Mouse (Mus musculus): Measurements from ENCODE around the gene Faf1. TPM values are rescaled to one million over a fixed set of nuclear protein-coding genes. Genes with fewer than 3 reads are reported as not detected.

The Faf1 gene
- polyA plus RNA-seq (2015; fragmentation: Nextera tagmentation; extraction: Ambion mirVana): 24.3 and 25.0 TPM in 2 replicates

GRCm38 (mm10) chr4:109676218-109677215 is at the start of gene Faf1:
TSS of gene Faf1 (plus strand) at chr4:109676588.
- under 1% methylated on average over 77 of the region's 107 CpGs for WGBS

GRCm38 (mm10) chr4:109630215-109630614 is 46.2 kb upstream of the Faf1 start:
- Histone ChIP-seq H3K27ac (no peak overlapping the region), H3K4me3 (no peak overlapping the region), H3K4me2 (no peak overlapping the region), H3K9ac (no peak overlapping the region), H3K27me3 (no peaks in the 10 kb centered on the region), H3K4me1 (0 out of 2 replicates have a peak, but pooled peaks cover 3% of the 10 kb centered on the region), H3K36me3 (no peaks in the 10 kb centered on the region), H3K9me3 (no peaks in the 10 kb centered on the region)
- peak; percentile 84; the same call in 1 of the 2 replicates for ATAC-seq (ENCODE audit: borderline replicate concordance, extremely low read depth, low FRiP score, low TSS enrichment)
- 36% methylated on average over 2 of the region's 2 CpGs for WGBS

More at GRCm38 (mm10) chr4:109676218-109677215, at the start of gene Faf1:
- Histone ChIP-seq H3K36me3 (no peaks in the 10 kb centered on the region), H3K4me3 (peak within 1 kb of the TSS; percentile 91), H3K9ac (peak within 1 kb of the TSS; percentile 82), H3K4me1 (peaks cover 4% of the 10 kb centered on the region), H3K4me2 (peak within 1 kb of the TSS; percentile 64), H3K27me3 (no peaks in the 10 kb centered on the region), H3K9me3 (no peaks in the 10 kb centered on the region), H3K27ac (peak within 1 kb of the TSS; percentile 98)
- ATAC-seq (ENCODE audit: borderline replicate concordance, extremely low read depth, low FRiP score, low TSS enrichment): peak; percentile 97

- Histone ChIP-seq H3K9ac (no peak overlapping the region), H3K4me1 (0 out of 2 replicates have a peak, but pooled peaks cover 3% of the 10 kb centered on the region), H3K27ac (no peak overlapping the region), H3K27me3 (no peaks in the 10 kb centered on the region), H3K4me2 (no peak overlapping the region), H3K9me3 (no peaks in the 10 kb centered on the region), H3K36me3 (no peaks in the 10 kb centered on the region), H3K4me3 (no peak overlapping the region)
- no peak for ATAC-seq (ENCODE audit: borderline replicate concordance, extremely low read depth, low FRiP score, low TSS enrichment)
- WGBS: 71% methylated on average over 4 of the region's 4 CpGs
Observed at GRCm38 (mm10) chr4:109631029-109631428, 45.4 kb upstream of the Faf1 start.

- no peak overlapping the region for H3K27ac ChIP-seq
- H3K4me3 ChIP-seq: no peak overlapping the region
- no peaks in the 10 kb centered on the region for H3K36me3 ChIP-seq
- WGBS: 93% methylated on average over 2 of the region's 2 CpGs
- H3K4me2 ChIP-seq: no peak overlapping the region
- H3K9ac ChIP-seq: no peak overlapping the region
- H3K4me1 ChIP-seq: 0 out of 2 replicates have a peak, but pooled peaks cover 1% of the 10 kb centered on the region
- no peak for ATAC-seq (ENCODE audit: borderline replicate concordance, extremely low read depth, low FRiP score, low TSS enrichment)
- H3K9me3 ChIP-seq: no peaks in the 10 kb centered on the region
- no peaks in the 10 kb centered on the region for H3K27me3 ChIP-seq
Observed at GRCm38 (mm10) chr4:109634971-109635370, 41.4 kb upstream of the Faf1 start.

GRCm38 (mm10) chr4:109639356-109639755 is 37.0 kb upstream of the Faf1 start:
- Histone ChIP-seq H3K4me2 (no peak overlapping the region), H3K9ac (no peak overlapping the region), H3K9me3 (no peaks in the 10 kb centered on the region), H3K27me3 (no peaks in the 10 kb centered on the region), H3K27ac (no peak overlapping the region), H3K4me3 (no peak overlapping the region), H3K4me1 (peaks cover 11% of the 10 kb centered on the region; the same call in 1 of the 2 replicates), H3K36me3 (no peaks in the 10 kb centered on the region)
- ATAC-seq (ENCODE audit: borderline replicate concordance, extremely low read depth, low FRiP score, low TSS enrichment): no peak
- WGBS: 80% methylated on average over 9 of the region's 9 CpGs

GRCm38 (mm10) chr4:109640141-109640540 is 36.2 kb upstream of the Faf1 start:
- ATAC-seq (ENCODE audit: borderline replicate concordance, extremely low read depth, low FRiP score, low TSS enrichment): peak; percentile 49; the same call in 1 of the 2 replicates
- H3K27me3 ChIP-seq: no peaks in the 10 kb centered on the region
- H3K27ac ChIP-seq: no peak overlapping the region
- no peak overlapping the region for H3K4me3 ChIP-seq
- no peak overlapping the region for H3K9ac ChIP-seq
- no peak overlapping the region for H3K4me2 ChIP-seq
- 83% methylated on average over 7 of the region's 7 CpGs for WGBS
- peaks cover 11% of the 10 kb centered on the region; the same call in 1 of the 2 replicates for H3K4me1 ChIP-seq
- H3K9me3 ChIP-seq: no peaks in the 10 kb centered on the region
- H3K36me3 ChIP-seq: no peaks in the 10 kb centered on the region

- H3K9ac ChIP-seq: no peak overlapping the region
- no peak overlapping the region for H3K27ac ChIP-seq
- peak; percentile 88 for ATAC-seq (ENCODE audit: borderline replicate concordance, extremely low read depth, low FRiP score, low TSS enrichment)
- H3K9me3 ChIP-seq: no peaks in the 10 kb centered on the region
- no peaks in the 10 kb centered on the region for H3K27me3 ChIP-seq
- H3K4me2 ChIP-seq: no peak overlapping the region
- H3K36me3 ChIP-seq: no peaks in the 10 kb centered on the region
- H3K4me3 ChIP-seq: no peak overlapping the region
- WGBS: 49% methylated on average over 3 of the region's 3 CpGs
- peaks cover 11% of the 10 kb centered on the region; the same call in 1 of the 2 replicates for H3K4me1 ChIP-seq
Observed at GRCm38 (mm10) chr4:109641451-109641850, 34.9 kb upstream of the Faf1 start.

- H3K36me3 ChIP-seq: no peaks in the 10 kb centered on the region
- H3K27ac ChIP-seq: no peak overlapping the region
- no peak for ATAC-seq (ENCODE audit: borderline replicate concordance, extremely low read depth, low FRiP score, low TSS enrichment)
- no peaks in the 10 kb centered on the region for H3K9me3 ChIP-seq
- 44% methylated on average over 4 of the region's 4 CpGs for WGBS
- H3K4me1 ChIP-seq: no peaks in the 10 kb centered on the region
- H3K27me3 ChIP-seq: 0 out of 2 replicates have a peak, but pooled peaks cover 5% of the 10 kb centered on the region
- H3K4me2 ChIP-seq: no peak overlapping the region
- no peak overlapping the region for H3K4me3 ChIP-seq
- no peak overlapping the region for H3K9ac ChIP-seq
Observed at GRCm38 (mm10) chr4:109647281-109647680, 29.1 kb upstream of the Faf1 start.

GRCm38 (mm10) chr4:109649331-109649730 is 27.1 kb upstream of the Faf1 start:
- Histone ChIP-seq H3K4me1 (no peaks in the 10 kb centered on the region), H3K27me3 (peaks cover 11% of the 10 kb centered on the region), H3K4me3 (no peak overlapping the region), H3K9ac (no peak overlapping the region), H3K9me3 (no peaks in the 10 kb centered on the region), H3K4me2 (no peak overlapping the region), H3K36me3 (no peaks in the 10 kb centered on the region), H3K27ac (no peak overlapping the region)
- no peak for ATAC-seq (ENCODE audit: borderline replicate concordance, extremely low read depth, low FRiP score, low TSS enrichment)
- 70% methylated on average over 5 of the region's 5 CpGs for WGBS

- no peak for ATAC-seq (ENCODE audit: borderline replicate concordance, extremely low read depth, low FRiP score, low TSS enrichment)
- peaks cover 13% of the 10 kb centered on the region for H3K4me1 ChIP-seq
- no peak overlapping the region for H3K4me3 ChIP-seq
- H3K27ac ChIP-seq: no peak overlapping the region
- H3K4me2 ChIP-seq: no peak overlapping the region
- H3K9ac ChIP-seq: no peak overlapping the region
- no peaks in the 10 kb centered on the region for H3K36me3 ChIP-seq
- peaks cover 45% of the 10 kb centered on the region for H3K27me3 ChIP-seq
- H3K9me3 ChIP-seq: no peaks in the 10 kb centered on the region
Observed at GRCm38 (mm10) chr4:109653251-109653650, 23.1 kb upstream of the Faf1 start.

GRCm38 (mm10) chr4:109654701-109655100 is 21.7 kb upstream of the Faf1 start:
- no peak overlapping the region for H3K4me3 ChIP-seq
- ATAC-seq (ENCODE audit: borderline replicate concordance, extremely low read depth, low FRiP score, low TSS enrichment): no peak
- no peak overlapping the region for H3K9ac ChIP-seq
- no peak overlapping the region for H3K4me2 ChIP-seq
- H3K36me3 ChIP-seq: no peaks in the 10 kb centered on the region
- no peak overlapping the region for H3K27ac ChIP-seq
- H3K27me3 ChIP-seq: peaks cover 58% of the 10 kb centered on the region
- 60% methylated on average over 2 of the region's 2 CpGs for WGBS
- H3K9me3 ChIP-seq: no peaks in the 10 kb centered on the region
- H3K4me1 ChIP-seq: peaks cover 13% of the 10 kb centered on the region

- H3K36me3 ChIP-seq: no peaks in the 10 kb centered on the region
- 48% methylated on average over 2 of the region's 2 CpGs for WGBS
- no peaks in the 10 kb centered on the region for H3K9me3 ChIP-seq
- H3K27me3 ChIP-seq: peaks cover 66% of the 10 kb centered on the region
- no peak for ATAC-seq (ENCODE audit: borderline replicate concordance, extremely low read depth, low FRiP score, low TSS enrichment)
- H3K9ac ChIP-seq: no peak overlapping the region
- no peak overlapping the region for H3K27ac ChIP-seq
- H3K4me3 ChIP-seq: no peak overlapping the region
- H3K4me1 ChIP-seq: peaks cover 13% of the 10 kb centered on the region
- H3K4me2 ChIP-seq: no peak overlapping the region
Observed at GRCm38 (mm10) chr4:109655738-109656137, 20.6 kb upstream of the Faf1 start.

All from lung, embryonic 15.5 days (tissue).